Mouse (Mus musculus): ENCODE data around the gene Adamtsl1.
A peak's percentile ranks its signal among the peaks of the same experiment; 100 is the strongest.

Adamtsl1 gene

GRCm38 (mm10) chr4:86068376-86068775 lies 554.4 kb downstream of the Adamtsl1 start:
- DNase-seq = no peak

- DNase-seq = no peak
These were observed 555.1 kb downstream of the Adamtsl1 start for GRCm38 (mm10) chr4:86068875-86069718.

GRCm38 (mm10) chr4:86074871-86075270 lies 560.9 kb downstream of the Adamtsl1 start:
- DNase-seq = no peak

- no peak for DNase-seq
These were observed 563.4 kb downstream of the Adamtsl1 start for GRCm38 (mm10) chr4:86077355-86077754.

GRCm38 (mm10) chr4:86077854-86078253 lies 563.9 kb downstream of the Adamtsl1 start:
- DNase-seq = peak; percentile 12

- no peak for DNase-seq
These were observed 573.5 kb downstream of the Adamtsl1 start for GRCm38 (mm10) chr4:86087508-86087907.

- DNase-seq = no peak
These were observed 589.2 kb downstream of the Adamtsl1 start for GRCm38 (mm10) chr4:86103207-86103606.

- DNase-seq = no peak
These were observed 594.4 kb downstream of the Adamtsl1 start for GRCm38 (mm10) chr4:86108325-86108724.

- DNase-seq = no peak
These were observed 605.1 kb downstream of the Adamtsl1 start for GRCm38 (mm10) chr4:86119067-86119466.

- DNase-seq = no peak
These were observed 608.5 kb downstream of the Adamtsl1 start for GRCm38 (mm10) chr4:86122431-86122830.

GRCm38 (mm10) chr4:86124374-86124773 lies 610.4 kb downstream of the Adamtsl1 start:
- peak; percentile 34 for DNase-seq

GRCm38 (mm10) chr4:86126636-86127035 lies 612.7 kb downstream of the Adamtsl1 start:
- no peak for DNase-seq

- no peak for DNase-seq
These were observed 644.6 kb downstream of the Adamtsl1 start for GRCm38 (mm10) chr4:86158551-86158950.

GRCm38 (mm10) chr4:86159362-86159761 lies 645.4 kb downstream of the Adamtsl1 start:
- no peak for DNase-seq

GRCm38 (mm10) chr4:86170763-86171162 lies 656.8 kb downstream of the Adamtsl1 start:
- no peak for DNase-seq

GRCm38 (mm10) chr4:86171461-86171860 lies 657.5 kb downstream of the Adamtsl1 start:
- no peak for DNase-seq

GRCm38 (mm10) chr4:86177471-86177870 lies 663.5 kb downstream of the Adamtsl1 start:
- DNase-seq = no peak

- DNase-seq = no peak
These were observed 664.1 kb downstream of the Adamtsl1 start for GRCm38 (mm10) chr4:86178116-86178515.

GRCm38 (mm10) chr4:86183701-86184173 lies 669.8 kb downstream of the Adamtsl1 start:
- DNase-seq = no peak

GRCm38 (mm10) chr4:86189853-86190252 lies 675.9 kb downstream of the Adamtsl1 start:
- peak; percentile 5 for DNase-seq

- no peak for DNase-seq
These were observed 677.2 kb downstream of the Adamtsl1 start for GRCm38 (mm10) chr4:86191195-86191594.

GRCm38 (mm10) chr4:86201766-86202165 lies 687.8 kb downstream of the Adamtsl1 start:
- DNase-seq = peak; percentile 26

GRCm38 (mm10) chr4:86203288-86203687 lies 689.3 kb downstream of the Adamtsl1 start:
- DNase-seq = no peak

- no peak for DNase-seq
These were observed 710.9 kb downstream of the Adamtsl1 start for GRCm38 (mm10) chr4:86224875-86225274.

GRCm38 (mm10) chr4:86227096-86227495 lies 713.1 kb downstream of the Adamtsl1 start:
- DNase-seq = no peak

Measured in cerebellum, adult 9-10 months (tissue).